Mouse (Mus musculus) CD8-positive naive resting alpha-beta T cell, adult 2 months (primary cell): ENCODE measurements around the gene Oaz2.

Experiments used
- DNase-seq, 2 experiments: peaks; one replicate each; pipeline ENCODE4 v3.0.0; 2022; ENCODE audit warnings: low read depth in 2 of 2, low spot score in 2 of 2

The Oaz2 gene

DNA sequence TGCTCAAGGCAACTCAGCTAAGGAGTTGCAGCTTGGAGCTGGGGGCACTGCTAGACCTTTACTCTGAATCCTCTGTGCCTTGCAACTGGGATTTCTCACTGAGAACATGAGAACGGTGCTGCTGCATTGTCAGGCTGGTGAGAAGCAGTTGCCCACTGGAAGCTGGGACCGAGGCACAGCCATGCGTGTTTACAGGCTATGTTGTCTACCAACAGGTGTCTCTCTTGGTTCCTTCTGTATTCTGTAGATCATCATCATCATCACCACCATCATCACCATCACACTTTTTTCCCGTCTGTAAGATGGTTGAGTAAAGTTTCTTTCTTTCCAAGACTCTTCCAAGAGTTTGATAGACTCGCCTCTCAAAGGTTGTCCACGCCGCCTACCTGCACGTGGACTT, at the start of gene Oaz2:
Gene Oaz2 (plus strand): TSS at position 301 of the 400 bp plus-strand sequence.
- DNase-seq, result no peak

DNA sequence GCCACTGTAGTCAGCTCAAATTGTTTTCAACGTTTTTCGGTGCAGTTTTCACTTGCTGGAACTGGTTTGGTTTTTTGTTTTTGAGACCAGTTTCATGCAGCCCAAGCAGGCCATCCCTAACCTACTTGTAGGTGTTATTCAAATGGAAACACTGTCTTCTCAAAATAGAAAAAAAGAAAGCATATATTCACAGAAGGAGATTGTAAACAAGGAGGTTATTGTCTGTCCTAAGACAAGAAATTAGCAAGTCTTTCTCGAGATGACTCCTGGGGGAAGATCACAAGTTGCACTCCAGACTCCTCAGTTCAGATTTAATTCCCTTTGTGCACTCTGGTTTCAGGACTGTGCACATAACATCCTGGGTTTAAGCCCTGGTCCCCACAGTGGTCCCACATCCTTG, 48.5 kb upstream of the Oaz2 start:
- no peak for DNase-seq

- DNase-seq, result no peak
Observed at GRCm38 (mm10) chr9:65621196-65621595, 46.6 kb upstream of the Oaz2 start.

GRCm38 (mm10) chr9:65621666-65622065, 46.1 kb upstream of the Oaz2 start:
- no peak for DNase-seq

DNA sequence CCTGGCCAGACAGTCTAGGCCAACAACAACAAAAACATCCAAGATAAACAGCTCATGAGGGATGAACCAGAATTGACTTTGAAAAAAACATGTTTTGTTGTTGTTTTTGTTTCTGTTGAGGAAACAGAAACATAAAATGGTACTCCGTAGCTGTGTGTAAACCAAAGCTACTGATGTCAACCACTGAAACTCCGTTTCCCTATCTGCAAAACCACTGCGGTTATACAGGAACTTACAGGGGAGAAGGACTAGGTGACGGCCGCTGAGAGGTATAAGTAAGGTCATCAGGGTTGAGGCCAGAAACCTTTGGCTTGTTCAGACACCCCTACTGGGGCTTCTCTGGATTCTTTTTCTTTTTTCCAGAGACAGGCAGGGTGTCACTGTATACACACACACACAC, 45.0 kb upstream of the Oaz2 start:
- no peak for DNase-seq

- DNase-seq, result no peak
Observed at GRCm38 (mm10) chr9:65624266-65624665, 43.5 kb upstream of the Oaz2 start.

- DNase-seq, result no peak
Observed at GRCm38 (mm10) chr9:65629025-65629766, 38.6 kb upstream of the Oaz2 start, which contains the start of gene Rbpms2. TSS of gene Rbpms2 (plus strand) at chr9:65629648.

DNA sequence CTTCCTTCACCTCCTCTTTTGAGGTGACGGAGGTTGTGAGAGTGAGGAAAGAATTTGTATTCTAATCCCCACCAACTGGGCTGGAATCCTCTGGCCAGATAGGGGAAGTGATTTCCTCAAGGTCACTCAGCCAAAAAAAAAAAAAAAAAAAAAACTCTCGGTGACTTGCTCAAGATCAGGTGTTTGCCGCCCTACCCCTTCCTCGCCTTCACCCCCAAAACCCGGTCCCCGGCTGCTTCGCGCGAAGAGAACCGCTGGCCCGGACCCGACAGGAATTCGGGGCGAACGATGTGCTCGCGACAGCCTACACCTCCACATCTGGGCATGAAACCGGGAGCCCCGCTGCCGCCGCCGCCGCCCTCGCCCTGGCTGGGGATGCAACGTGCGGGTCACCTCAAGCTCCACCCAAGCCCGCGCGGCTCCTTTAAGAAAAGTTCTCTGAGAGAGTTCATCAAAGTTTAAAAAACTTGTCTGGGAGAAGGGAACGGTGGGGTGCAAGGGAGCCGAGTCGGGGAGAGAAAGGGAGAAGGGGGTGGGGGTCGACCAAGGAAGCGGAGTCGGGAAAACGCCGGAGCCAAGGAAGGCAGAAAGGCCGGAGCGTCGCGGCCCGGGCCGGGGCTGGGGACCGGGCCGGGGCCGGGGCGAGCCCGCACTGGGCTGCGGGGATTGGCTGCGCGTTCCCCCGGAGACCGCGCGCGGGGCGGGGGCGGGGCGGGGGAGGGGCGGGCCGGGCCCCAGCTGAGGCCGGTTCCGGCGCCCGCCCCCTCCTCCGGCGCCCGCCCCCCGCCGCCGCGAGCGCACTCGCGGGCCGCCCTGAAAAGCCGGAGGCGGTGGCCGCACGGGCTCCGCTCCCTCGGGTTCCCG, 37.8 kb upstream of the Oaz2 start:
- DNase-seq, result peak; percentile 18

- no peak for DNase-seq
Observed at GRCm38 (mm10) chr9:65630631-65631353, 37.0 kb upstream of the Oaz2 start.

- no peak for DNase-seq
Observed at GRCm38 (mm10) chr9:65631354-65632021, 36.3 kb upstream of the Oaz2 start.

DNA sequence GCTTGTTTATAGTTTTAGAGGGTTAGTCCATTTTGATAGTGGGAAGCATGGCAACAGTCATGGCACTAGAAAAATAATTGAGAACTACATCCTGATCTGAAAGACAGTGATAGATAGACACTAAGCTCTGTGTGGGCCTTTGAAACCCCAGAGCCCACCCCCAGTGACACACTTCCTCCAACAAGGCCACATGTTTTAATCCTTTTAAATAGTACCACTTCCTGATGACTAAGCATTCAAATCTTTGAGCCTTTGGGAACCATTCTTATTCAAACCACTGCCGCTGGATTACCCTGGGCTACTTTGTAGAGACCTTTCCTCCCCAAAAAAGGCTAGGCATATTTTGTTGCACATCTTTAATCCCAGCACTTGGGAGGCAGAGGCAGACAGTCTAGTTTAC, 32.0 kb upstream of the Oaz2 start:
- DNase-seq, result no peak

- no peak for DNase-seq
Observed at GRCm38 (mm10) chr9:65636926-65637325, 30.9 kb upstream of the Oaz2 start.

- no peak for DNase-seq
Observed at GRCm38 (mm10) chr9:65639065-65639464, 28.7 kb upstream of the Oaz2 start.

GRCm38 (mm10) chr9:65640838-65641410, 26.9 kb upstream of the Oaz2 start:
- no peak for DNase-seq

GRCm38 (mm10) chr9:65641446-65642052, 26.3 kb upstream of the Oaz2 start:
- no peak for DNase-seq

- no peak for DNase-seq
Observed at GRCm38 (mm10) chr9:65642546-65642945, 25.3 kb upstream of the Oaz2 start.

DNA sequence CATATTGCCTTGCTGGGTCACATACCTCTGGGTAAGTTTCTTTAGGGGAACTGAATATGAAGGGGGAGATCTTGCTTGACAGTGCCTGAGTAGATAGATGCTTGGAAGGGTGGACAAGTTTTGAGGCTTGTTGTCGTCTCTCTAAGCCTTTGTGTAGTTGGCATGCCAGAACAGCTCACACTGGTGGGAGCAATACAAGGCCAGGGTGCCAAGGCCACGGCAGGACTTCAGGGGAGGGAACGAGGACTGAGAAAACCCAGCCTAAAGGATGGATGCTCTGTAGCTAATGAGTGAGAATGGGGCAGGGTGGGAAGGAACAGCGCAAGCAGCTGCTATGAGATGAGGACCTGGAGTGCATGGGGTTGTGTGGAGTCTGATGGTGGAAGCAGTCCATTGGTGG, 22.8 kb upstream of the Oaz2 start:
- DNase-seq, result no peak

- no peak for DNase-seq
Observed at GRCm38 (mm10) chr9:65645984-65646383, 21.8 kb upstream of the Oaz2 start.

GRCm38 (mm10) chr9:65646782-65647181, 21.0 kb upstream of the Oaz2 start:
- no peak for DNase-seq

- no peak for DNase-seq
Observed at GRCm38 (mm10) chr9:65648730-65649129, 19.1 kb upstream of the Oaz2 start.
